8 mouse cellular contexts compared by ENCODE assay signal in the genomic region with DNA sequence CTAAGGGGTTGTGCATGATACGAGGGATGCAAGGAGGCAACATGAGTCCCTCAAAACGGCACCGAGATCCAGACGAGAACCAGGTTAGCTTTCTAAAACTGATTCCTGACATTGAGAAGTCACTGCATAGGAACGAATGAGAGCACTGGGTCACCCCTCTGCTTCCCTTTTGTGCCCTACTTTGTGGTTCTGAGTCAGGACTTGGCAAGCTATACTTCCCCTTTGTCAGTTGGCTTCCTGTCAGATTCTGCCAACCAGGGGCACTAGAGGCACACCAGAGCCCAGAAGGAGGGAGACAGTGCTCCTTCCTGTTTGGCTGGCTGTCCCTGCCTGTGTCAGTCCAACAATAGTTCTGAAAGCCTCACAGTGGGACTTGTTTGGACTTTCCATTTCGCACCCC. TPM values are rescaled to one million over a fixed set of nuclear protein-coding genes. Genes with fewer than 3 reads are reported as not detected.
DNase-seq lines count a peak whose midpoint lies in the region; ATAC-seq and TF ChIP-seq lines count a peak whose summit lies in the region.

No protein-coding gene starts in this region.

- peak; percentile 50 for DNase-seq in midbrain, postnatal 0 days (ENCODE audit: low spot score)
- DNase-seq in midbrain, embryonic 11.5 days (ENCODE audit: low spot score, missing footprints): no peak
- DNase-seq in heart, postnatal 4 days: peak; percentile 25
- peak; percentile 31 to 66 for DNase-seq in left cerebral cortex, postnatal 25 days (ENCODE audit: low spot score in 2 of 2)

- TF ChIP-seq POLR2A in bone marrow, adult 2 months (IDR thresholded peaks at IDR 0.05; ENCODE audit: borderline replicate concordance, control insufficient read depth, low read depth, low read length): no peak

- no peak overlapping the region for H3K4me2 ChIP-seq in midbrain, postnatal 0 days (ENCODE audit: low read depth, low read length, poor library complexity, severe bottlenecking)
- no peak overlapping the region for H3K4me2 ChIP-seq in midbrain, embryonic 11.5 days
- H3K4me2 ChIP-seq in midbrain, embryonic 16.5 days (ENCODE audit: low read length): no peak overlapping the region
- no peak overlapping the region for H3K4me2 ChIP-seq in midbrain, embryonic 15.5 days

- H3K4me1 ChIP-seq in midbrain, postnatal 0 days (ENCODE audit: insufficient read depth, low read length): no peaks in the 10 kb centered on the region
- no peaks in the 10 kb centered on the region for H3K4me1 ChIP-seq in midbrain, embryonic 11.5 days (ENCODE audit: control insufficient read depth, insufficient read depth, low read length)
- H3K4me1 ChIP-seq in bone marrow, adult 2 months (ENCODE audit: control insufficient read depth, insufficient read depth, low read length): peaks cover 8% of the 10 kb centered on the region
- H3K4me1 ChIP-seq in midbrain, embryonic 16.5 days (ENCODE audit: control insufficient read depth, insufficient read depth, low read length): no peaks in the 10 kb centered on the region
- no peaks in the 10 kb centered on the region for H3K4me1 ChIP-seq in midbrain, embryonic 15.5 days

- no peak for ATAC-seq in midbrain, postnatal 0 days (ENCODE audit: low FRiP score)
- no peak for ATAC-seq in midbrain, embryonic 11.5 days (ENCODE audit: low FRiP score)
- ATAC-seq in neutrophil, adult 5-6 weeks (ENCODE audit: extremely low read depth, insufficient number of reproducible peaks, low FRiP score, poor library complexity, severe bottlenecking): peak; percentile 98
- ATAC-seq in midbrain, embryonic 16.5 days: no peak
- no peak for ATAC-seq in midbrain, embryonic 15.5 days (replicated peaks)

- H3K9ac ChIP-seq in midbrain, postnatal 0 days (replicated peaks; ENCODE audit: low read length, poor library complexity, severe bottlenecking): no peak overlapping the region
- H3K9ac ChIP-seq in midbrain, embryonic 11.5 days (ENCODE audit: low read length): no peak overlapping the region
- H3K9ac ChIP-seq in midbrain, embryonic 16.5 days (ENCODE audit: low read depth, low read length): no peak overlapping the region
- H3K9ac ChIP-seq in midbrain, embryonic 15.5 days: no peak overlapping the region

- no peak overlapping the region for H3K4me3 ChIP-seq in midbrain, postnatal 0 days (ENCODE audit: low read depth, low read length)
- no peak overlapping the region for H3K4me3 ChIP-seq in midbrain, embryonic 11.5 days (ENCODE audit: low read depth, low read length)
- H3K4me3 ChIP-seq in bone marrow, adult 2 months (replicated peaks; ENCODE audit: control insufficient read depth, low read depth, low read length): peak overlapping the region; percentile 20
- H3K4me3 ChIP-seq in midbrain, embryonic 16.5 days (ENCODE audit: low read depth, low read length): no peak overlapping the region
- no peak overlapping the region for H3K4me3 ChIP-seq in midbrain, embryonic 15.5 days

- intact Hi-C loops in left cerebral cortex, postnatal 25 days (cut with DNase I): no loop called here

- H3K27me3 ChIP-seq in midbrain, postnatal 0 days (ENCODE audit: insufficient read depth, low read length): no peaks in the 10 kb centered on the region
- H3K27me3 ChIP-seq in midbrain, embryonic 11.5 days (ENCODE audit: control insufficient read depth, insufficient read depth, low read length): no peaks in the 10 kb centered on the region
- H3K27me3 ChIP-seq in midbrain, embryonic 16.5 days (ENCODE audit: control insufficient read depth, insufficient read depth, low read depth, low read length): no peaks in the 10 kb centered on the region
- no peaks in the 10 kb centered on the region for H3K27me3 ChIP-seq in midbrain, embryonic 15.5 days (replicated peaks)

- no peak for TF ChIP-seq CTCF in midbrain, postnatal 0 days (IDR thresholded peaks at IDR 0.05)
- TF ChIP-seq CTCF in bone marrow, adult 2 months (IDR thresholded peaks at IDR 0.05; ENCODE audit: control insufficient read depth, insufficient read depth, low read length): peak; percentile 15; the same call in 1 of the 2 replicates

- no peaks in the 10 kb centered on the region for H3K36me3 ChIP-seq in midbrain, postnatal 0 days (ENCODE audit: insufficient read depth, low read length)
- H3K36me3 ChIP-seq in midbrain, embryonic 11.5 days (ENCODE audit: control insufficient read depth, insufficient read depth, low read length): no peaks in the 10 kb centered on the region
- H3K36me3 ChIP-seq in midbrain, embryonic 16.5 days (ENCODE audit: control insufficient read depth, insufficient read depth, low read length): no peaks in the 10 kb centered on the region
- no peaks in the 10 kb centered on the region for H3K36me3 ChIP-seq in midbrain, embryonic 15.5 days (replicated peaks)

- H3K27ac ChIP-seq in midbrain, postnatal 0 days (ENCODE audit: low read depth, low read length): no peak overlapping the region
- no peak overlapping the region for H3K27ac ChIP-seq in midbrain, embryonic 11.5 days (ENCODE audit: low read depth, low read length)
- H3K27ac ChIP-seq in bone marrow, adult 2 months (ENCODE audit: control insufficient read depth, insufficient read depth, low read depth, low read length, poor library complexity): peak overlapping the region; percentile 49
- H3K27ac ChIP-seq in midbrain, embryonic 16.5 days (ENCODE audit: low read length): no peak overlapping the region
- no peak overlapping the region for H3K27ac ChIP-seq in midbrain, embryonic 15.5 days

- H3K9me3 ChIP-seq in midbrain, postnatal 0 days (ENCODE audit: low read length): no peaks in the 10 kb centered on the region
- no peaks in the 10 kb centered on the region for H3K9me3 ChIP-seq in midbrain, embryonic 11.5 days (ENCODE audit: control insufficient read depth, low read length)
- no peaks in the 10 kb centered on the region for H3K9me3 ChIP-seq in midbrain, embryonic 16.5 days (replicated peaks; ENCODE audit: control insufficient read depth, low read length, poor library complexity, severe bottlenecking)
- no peaks in the 10 kb centered on the region for H3K9me3 ChIP-seq in midbrain, embryonic 15.5 days

- 78% methylated on average over 6 of the region's 6 CpGs for WGBS in midbrain, postnatal 0 days
- WGBS in midbrain, embryonic 11.5 days: 85% methylated on average over 6 of the region's 6 CpGs
- WGBS in bone marrow, adult 2 months: 1% methylated on average over 6 of the region's 6 CpGs
- 86% methylated on average over 6 of the region's 6 CpGs for WGBS in midbrain, embryonic 16.5 days
- WGBS in midbrain, embryonic 15.5 days: 81% methylated on average over 6 of the region's 6 CpGs

RNA-seq across cellular contexts. Expression of gene P4ha2, which starts 56.0 kb away (rescaled TPM):
- 8.9 and 16.4 TPM in 2 replicates for total RNA-seq in midbrain, postnatal 0 days (2014; rRNA removed)
- polyA plus RNA-seq in midbrain, postnatal 0 days (2015; fragmentation: Nextera tagmentation; extraction: Ambion mirVana): 8.6 and 8.7 TPM in 2 replicates
- 18.6 and 20.5 TPM in 2 replicates for polyA plus RNA-seq in midbrain, embryonic 11.5 days (2014; fragmentation: Nextera tagmentation; extraction: Ambion mirVana)
- 5.1 and 9.4 TPM in 2 replicates for polyA plus RNA-seq in bone marrow, adult 2 months (2011; ENCODE audit: insufficient read depth, insufficient read length, low replicate concordance, missing spikeins)
- total RNA-seq in heart, postnatal 4 days (2021): 10 to 100 TPM; 24.6 to 28.1 TPM
- total RNA-seq in left cerebral cortex, postnatal 25 days (2021): 10 to 100 TPM; 17.5 to 22.2 TPM
- total RNA-seq in neutrophil, adult 5-6 weeks (2017): not detected in 2 replicates
- 9.6 and 9.7 TPM in 2 replicates for polyA plus RNA-seq in midbrain, embryonic 16.5 days (2015; fragmentation: Nextera tagmentation; extraction: Ambion mirVana)
- 10.0 and 10.3 TPM in 2 replicates for polyA plus RNA-seq in midbrain, embryonic 15.5 days (2015; fragmentation: Nextera tagmentation; extraction: Ambion mirVana)
